Mouse (Mus musculus) liver, postnatal 0 days (tissue): ENCODE measurements around the gene Golph3.

Source experiments
- CTCF ChIP-seq: sonication (generic); IDR thresholded peaks from 2 replicates; pipeline ENCODE4 v1.5.1; 2016; ENCODE audit warnings: antibody characterized with exemption, low read depth
- EP300 ChIP-seq: IDR thresholded peaks from 2 replicates; pipeline ENCODE4 v1.6.1; 2016; ENCODE audit warnings: antibody characterized with exemption, low read depth, mild to moderate bottlenecking

DNA sequence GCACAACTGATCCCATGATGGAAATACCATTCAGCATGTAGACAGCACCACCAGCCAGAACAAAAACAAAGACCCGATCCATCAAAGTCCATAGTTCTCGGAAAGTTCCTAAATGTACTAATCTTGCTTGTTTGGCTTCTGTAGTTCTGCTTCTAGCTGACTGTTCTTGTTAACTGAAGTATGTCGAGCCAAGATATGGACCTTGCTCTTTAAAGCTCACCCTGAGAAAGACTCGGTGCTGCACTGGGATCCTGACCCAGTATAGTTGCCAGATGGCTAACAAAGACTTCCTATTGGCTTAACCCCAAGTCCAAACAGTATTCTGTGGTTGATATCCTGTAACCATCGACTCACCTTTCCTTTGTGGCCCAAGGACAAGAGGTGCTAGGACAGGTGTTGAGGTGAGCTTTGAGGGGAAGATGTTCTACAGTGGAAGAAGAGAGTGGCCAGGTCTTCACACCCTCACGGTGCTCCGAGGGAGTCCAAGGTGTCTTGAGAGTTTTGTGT lies 23.0 kb upstream of the Golph3 start:
- no peak for TF ChIP-seq CTCF
- no peak for TF ChIP-seq EP300
